Mouse (Mus musculus) neural tube, embryonic 14.5 days (tissue): Measurements from ENCODE around the gene Trim24. TPM values are rescaled to one million over a fixed set of nuclear protein-coding genes. Genes with fewer than 3 reads are reported as not detected.
A peak's percentile ranks its signal among the peaks of the same experiment; 100 is the strongest.
"Not testable (repeated sequence)": the region's sequence is repeated elsewhere in the genome, so short reads cannot be mapped to it uniquely, and the experiment has no call there.

Experiments
- ATAC-seq: fragments of 200-750 bp; cut with Nextera tagmentation; 2 replicates; pipeline ENCODE4 v1.8.0; 2017; ENCODE audit warnings: low read depth, mild to moderate bottlenecking, moderate TSS enrichment, moderate library complexity
- H3K27ac ChIP-seq: fragments of 300-500 bp; sonication (generic); 2 replicates; pipeline ENCODE4 v1.5.1; 2014; ENCODE audit warnings: low read depth, mild to moderate bottlenecking, control low read depth, low read length, moderate library complexity, mixed read lengths
- H3K27me3 ChIP-seq: fragments of 300-500 bp; sonication (generic); 2 replicates; pipeline ENCODE4 v1.6.1; 2014; ENCODE audit warnings: low read length; ENCODE audit not compliant: control insufficient read depth, insufficient read depth
- H3K36me3 ChIP-seq: fragments of 300-500 bp; sonication (generic); 2 replicates; pipeline ENCODE4 v1.6.1; 2014; ENCODE audit warnings: low read length, mixed read lengths; ENCODE audit not compliant: control insufficient read depth, insufficient read depth
- H3K4me1 ChIP-seq: fragments of 300-500 bp; sonication (generic); 2 replicates; pipeline ENCODE4 v1.6.1; 2014; ENCODE audit warnings: low read length; ENCODE audit not compliant: control insufficient read depth, insufficient read depth
- H3K4me2 ChIP-seq: fragments of 300-500 bp; sonication (generic); 2 replicates; pipeline ENCODE4 v1.6.1; 2014; ENCODE audit warnings: mild to moderate bottlenecking, low read depth, low read length, control low read depth
- H3K4me3 ChIP-seq: fragments of 300-500 bp; sonication (generic); 2 replicates; pipeline ENCODE4 v1.5.1; 2014; ENCODE audit warnings: low read depth, low read length, control low read depth, mixed read lengths
- H3K9ac ChIP-seq: fragments of 300-500 bp; sonication (generic); replicated peaks from 2 replicates; pipeline ENCODE4 v1.6.1; 2014; ENCODE audit warnings: low read depth, mild to moderate bottlenecking, control low read depth, low read length, mixed read lengths
- H3K9me3 ChIP-seq: fragments of 300-500 bp; sonication (generic); 2 replicates; pipeline ENCODE4 v1.6.1; 2016; ENCODE audit warnings: low read length; ENCODE audit not compliant: control insufficient read depth
- WGBS: fragments of 180-500 bp; shearing (Covaris S2); extraction: QIAGEN DNeasy Blood & Tissue Kit; methylation state at CpG from one replicate; pipeline ENCODE4 v1.1.7; 2014; 5-methylcytosine and 5-hydroxymethylcytosine counted together
- polyA plus RNA-seq: library from polyadenylated mRNA; unstranded; fragments of >200 nt; fragmentation: Nextera tagmentation; extraction: Ambion mirVana; gene quantifications from 2 replicates; pipeline ENCODE4 v1.2.1, GENCODE M21; 2014

Trim24 gene
- 40.1 and 41.8 TPM in 2 replicates for polyA plus RNA-seq

DNA sequence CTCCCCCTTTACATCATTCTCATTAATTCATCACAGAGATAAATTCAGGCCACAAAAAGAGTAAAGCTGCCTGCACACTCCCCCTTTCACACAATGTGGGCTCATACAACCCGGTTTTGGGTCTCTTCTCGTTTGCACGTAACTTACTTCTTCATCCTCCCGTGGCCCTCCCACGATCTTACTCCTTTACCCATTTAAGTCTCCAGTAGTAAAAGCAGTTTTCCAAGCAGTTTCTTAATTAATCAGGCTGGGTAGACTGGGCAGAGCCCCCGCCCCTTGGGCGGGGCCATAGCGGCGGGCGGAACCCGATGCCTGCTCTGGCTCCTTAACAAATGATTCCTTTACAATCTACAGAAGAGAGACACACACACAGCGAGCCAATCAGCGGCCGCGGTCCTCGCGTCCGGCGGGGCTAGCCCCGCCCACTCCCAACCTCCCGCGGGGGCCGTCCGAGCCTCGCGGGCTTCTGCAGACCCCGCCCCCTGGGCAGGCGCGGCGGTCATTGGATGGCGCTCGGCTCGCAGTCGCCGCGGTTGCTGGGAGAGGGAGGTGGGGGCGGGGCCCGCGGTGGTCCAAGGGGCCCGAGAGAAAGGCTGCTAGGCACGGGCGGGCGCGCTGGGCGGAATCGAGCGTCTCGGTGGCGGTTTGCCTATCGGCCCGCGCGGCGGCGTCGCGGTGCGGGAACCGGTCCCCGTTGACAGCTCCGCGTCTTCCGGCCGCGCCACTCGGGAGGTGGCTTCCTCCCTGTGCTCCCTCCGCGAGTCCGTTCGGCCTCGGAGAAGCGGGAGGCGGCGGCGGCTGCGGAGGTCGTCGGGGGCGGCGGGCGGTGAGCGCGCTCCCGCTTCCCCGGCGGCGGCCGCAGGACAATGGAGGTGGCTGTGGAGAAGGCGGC lies at the start of gene Trim24:
Gene Trim24 (plus strand): TSS at position 567 of the 892 bp plus-strand sequence.
- WGBS = under 1% methylated on average over 67 of the region's 89 CpGs
- Histone ChIP-seq H3K27ac (peak within 1 kb of the TSS; percentile 99), H3K9me3 (peaks cover 25% of the 10 kb centered on the region), H3K4me2 (peak within 1 kb of the TSS; percentile 43), H3K27me3 (no peaks in the 10 kb centered on the region), H3K4me1 (no peaks in the 10 kb centered on the region), H3K36me3 (no peaks in the 10 kb centered on the region), H3K4me3 (peak within 1 kb of the TSS; percentile 88), H3K9ac (peak within 1 kb of the TSS; percentile 95)
- ATAC-seq = peak; percentile 98

DNA sequence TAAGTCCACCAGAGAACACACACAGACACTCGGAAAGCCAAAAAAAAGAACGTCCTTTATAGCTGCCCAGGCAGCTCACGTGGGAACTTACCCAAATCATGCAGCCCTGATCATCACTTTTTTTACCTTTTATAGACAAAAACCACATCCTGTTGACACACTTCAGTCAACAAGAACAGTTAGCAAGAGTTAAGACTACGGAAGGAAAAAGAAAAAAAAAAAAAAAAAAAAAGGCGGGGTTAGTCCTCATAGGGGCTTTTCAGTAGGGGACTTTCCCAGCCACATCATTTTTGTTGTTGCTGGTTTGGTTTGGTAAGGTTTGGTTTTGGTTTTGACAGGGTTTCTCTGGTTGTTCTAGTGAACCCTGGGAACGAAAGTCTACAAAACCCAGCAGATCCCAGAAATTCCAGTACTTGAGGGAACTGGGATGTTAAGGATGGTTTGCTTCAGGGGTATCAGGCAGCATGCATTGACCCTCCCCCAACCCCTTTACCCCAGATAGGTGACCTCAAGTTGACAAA lies 49.0 kb upstream of the Trim24 start:
- H3K4me2 ChIP-seq = no peak overlapping the region
- no peaks in the 10 kb centered on the region for H3K4me1 ChIP-seq
- H3K36me3 ChIP-seq = no peaks in the 10 kb centered on the region
- H3K9ac ChIP-seq = no peak overlapping the region
- ATAC-seq = no peak
- no peaks in the 10 kb centered on the region for H3K9me3 ChIP-seq
- no peaks in the 10 kb centered on the region for H3K27me3 ChIP-seq
- WGBS = 91% methylated on average over 6 of the region's 6 CpGs
- no peak overlapping the region for H3K27ac ChIP-seq
- H3K4me3 ChIP-seq = no peak overlapping the region

DNA sequence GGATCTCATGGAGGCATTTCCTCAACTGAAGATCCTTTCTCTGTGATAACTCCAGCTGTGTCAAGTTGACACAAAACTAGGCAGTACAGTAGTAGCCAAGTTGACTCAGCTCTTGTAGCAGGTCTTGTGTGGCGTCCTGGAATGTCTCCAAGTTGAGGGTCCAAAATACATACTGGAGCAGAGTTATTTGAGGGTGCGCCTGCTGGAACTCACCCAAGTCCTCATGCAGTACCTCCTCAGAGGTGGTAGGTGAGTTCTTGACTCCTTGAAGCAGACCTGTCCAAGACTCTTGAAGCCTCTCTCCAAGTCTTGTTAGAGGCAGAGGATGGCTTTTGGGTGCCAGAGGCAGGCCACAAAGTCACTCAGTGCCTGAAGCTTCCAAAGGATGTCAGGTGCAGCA lies 48.2 kb upstream of the Trim24 start:
- H3K27me3 ChIP-seq = no peaks in the 10 kb centered on the region
- H3K4me3 ChIP-seq = no peak overlapping the region
- no peaks in the 10 kb centered on the region for H3K9me3 ChIP-seq
- 91% methylated on average over 2 of the region's 2 CpGs for WGBS
- H3K27ac ChIP-seq = no peak overlapping the region
- no peak overlapping the region for H3K4me2 ChIP-seq
- H3K9ac ChIP-seq = no peak overlapping the region
- no peak for ATAC-seq
- H3K36me3 ChIP-seq = no peaks in the 10 kb centered on the region
- H3K4me1 ChIP-seq = no peaks in the 10 kb centered on the region

DNA sequence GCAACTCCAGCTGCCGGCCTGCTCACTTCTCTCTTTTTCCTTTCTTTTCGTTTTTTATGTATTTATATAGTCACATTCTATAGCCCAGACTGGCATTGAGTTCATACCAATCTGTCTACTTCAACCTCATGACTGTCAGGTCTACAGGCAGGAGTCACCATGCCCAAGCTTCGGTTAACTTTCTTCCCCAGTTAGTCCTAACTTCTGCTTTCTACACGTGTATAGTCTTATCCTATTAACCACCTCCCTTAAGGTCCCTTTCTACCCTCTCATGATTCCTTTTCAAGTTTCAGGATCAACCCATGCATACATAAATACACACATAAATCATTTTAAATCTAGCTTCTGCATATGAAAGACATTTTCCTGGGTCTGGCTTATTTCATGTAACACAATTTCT lies 46.9 kb upstream of the Trim24 start:
- Histone ChIP-seq H3K4me2 (no peak overlapping the region), H3K4me3 (no peak overlapping the region), H3K36me3 (no peaks in the 10 kb centered on the region), H3K9ac (no peak overlapping the region), H3K4me1 (no peaks in the 10 kb centered on the region), H3K27ac (no peak overlapping the region), H3K27me3 (no peaks in the 10 kb centered on the region), H3K9me3 (no peaks in the 10 kb centered on the region)
- WGBS = 91% methylated on average over 4 of the region's 4 CpGs
- no peak for ATAC-seq

DNA sequence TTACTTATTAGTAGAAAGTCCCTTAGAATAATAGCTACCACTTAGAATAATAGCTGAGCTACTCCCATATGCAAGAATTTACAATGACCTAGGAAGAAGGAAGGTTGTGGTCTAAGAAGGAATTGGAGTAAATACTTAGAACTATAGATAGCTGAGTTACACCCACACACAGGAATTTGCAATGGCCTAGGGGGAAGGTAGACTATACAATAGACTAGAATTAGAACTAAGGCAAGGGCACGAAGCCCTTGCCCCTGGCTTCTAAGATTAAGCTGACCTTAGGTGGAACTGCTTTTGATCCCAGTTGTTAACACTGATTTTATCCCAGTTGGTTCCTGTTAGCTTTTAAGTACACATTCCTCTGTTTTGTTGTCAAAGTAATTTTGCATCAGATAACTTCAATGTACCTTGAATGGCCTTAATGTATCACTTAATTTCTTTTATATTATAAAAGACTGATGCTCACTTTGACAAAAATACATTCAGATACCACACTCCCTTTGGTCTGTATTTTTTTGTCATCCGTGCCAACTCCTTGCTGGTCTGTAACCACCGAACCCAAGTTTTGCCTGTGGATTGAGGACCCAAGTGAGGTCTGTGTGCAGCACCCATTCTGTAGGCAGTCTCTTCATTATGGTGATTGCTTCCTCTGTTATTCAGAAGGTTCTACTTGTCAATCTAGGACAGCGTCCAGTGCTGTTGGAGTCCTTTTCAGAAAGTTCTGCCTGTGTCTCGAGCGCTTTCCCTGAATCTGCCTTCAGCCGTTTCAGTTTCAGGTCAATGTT lies 45.1 kb upstream of the Trim24 start:
- 93% methylated on average over 7 of the region's 7 CpGs for WGBS
- ATAC-seq = not testable (repeated sequence)

DNA sequence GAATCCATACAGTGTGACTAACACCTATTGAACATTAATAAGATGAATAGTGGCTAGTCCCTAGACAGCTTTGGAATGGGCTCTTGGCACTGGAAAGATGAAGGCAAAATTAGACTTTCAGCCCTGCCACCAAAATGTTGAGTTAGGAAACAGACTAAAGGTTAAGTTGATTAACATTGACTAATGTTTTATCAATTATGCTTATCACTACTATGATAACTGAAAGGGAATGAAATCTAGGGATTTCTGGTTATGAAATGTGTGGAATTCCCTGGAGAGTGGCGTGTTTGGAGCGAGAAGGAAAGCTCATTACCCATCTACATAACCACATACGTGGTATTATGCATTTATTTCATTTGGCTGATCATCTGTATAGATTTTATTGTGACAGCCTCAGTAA lies 41.7 kb upstream of the Trim24 start:
- H3K27me3 ChIP-seq = no peaks in the 10 kb centered on the region
- no peak overlapping the region for H3K27ac ChIP-seq
- no peak overlapping the region for H3K4me3 ChIP-seq
- no peaks in the 10 kb centered on the region for H3K36me3 ChIP-seq
- H3K9me3 ChIP-seq = no peaks in the 10 kb centered on the region; the same call in 1 of the 2 replicates
- ATAC-seq = no peak
- H3K9ac ChIP-seq = no peak overlapping the region
- no peak overlapping the region for H3K4me2 ChIP-seq
- H3K4me1 ChIP-seq = no peaks in the 10 kb centered on the region
- 73% methylated on average over 3 of the region's 3 CpGs for WGBS

More for the DNA sequence above, 45.1 kb upstream of the Trim24 start:
- H3K4me3 ChIP-seq, H3K27ac ChIP-seq, H3K9me3 ChIP-seq, H3K4me1 ChIP-seq, H3K36me3 ChIP-seq, H3K9ac ChIP-seq, H3K4me2 ChIP-seq, H3K27me3 ChIP-seq: not testable (repeated sequence)

DNA sequence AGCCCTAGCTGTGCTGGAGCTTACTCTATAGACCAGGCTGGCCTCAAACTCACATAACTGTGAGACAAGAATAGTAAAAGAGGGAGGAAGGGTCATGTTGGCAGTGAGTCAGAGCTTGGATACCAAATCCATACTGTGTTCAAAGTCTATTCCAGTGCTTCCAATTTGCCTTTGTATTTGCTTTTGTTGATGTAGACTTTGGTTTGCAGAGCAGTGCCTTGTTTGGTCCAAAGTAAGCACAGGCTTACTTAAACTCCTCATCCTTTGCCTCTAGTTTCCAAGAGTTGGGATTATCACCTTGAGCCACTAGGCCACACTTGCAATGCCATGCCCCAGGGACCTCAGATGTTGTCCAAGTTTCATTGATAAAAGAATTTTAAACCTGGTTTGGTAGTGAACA lies 41.0 kb upstream of the Trim24 start:
- Histone ChIP-seq H3K27me3 (no peaks in the 10 kb centered on the region), H3K9me3 (no peaks in the 10 kb centered on the region; the same call in 1 of the 2 replicates), H3K27ac (no peak overlapping the region), H3K4me3 (no peak overlapping the region), H3K4me2 (no peak overlapping the region), H3K4me1 (no peaks in the 10 kb centered on the region), H3K9ac (no peak overlapping the region), H3K36me3 (no peaks in the 10 kb centered on the region)
- ATAC-seq = no peak

DNA sequence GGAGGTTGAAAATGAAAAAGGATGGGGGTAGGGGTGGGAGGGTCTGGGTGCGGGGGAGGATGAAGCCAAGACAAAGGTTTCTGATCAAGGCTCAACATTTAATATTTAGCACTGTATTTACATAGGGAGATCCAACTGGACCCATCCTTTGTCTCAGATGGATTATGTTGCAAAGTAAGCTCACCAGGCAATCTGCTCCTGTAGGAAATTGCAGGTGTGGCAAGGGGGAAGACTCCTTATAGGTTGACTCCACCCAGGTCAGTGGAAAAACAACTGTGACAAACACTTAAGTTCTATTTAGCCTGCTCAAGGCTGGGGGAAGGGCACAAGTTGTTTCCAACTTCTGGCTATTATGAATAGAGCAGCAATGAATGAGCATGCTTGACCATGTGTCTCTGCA lies 36.9 kb upstream of the Trim24 start:
- Histone ChIP-seq H3K9me3 (no peaks in the 10 kb centered on the region; the same call in 1 of the 2 replicates), H3K27me3 (no peaks in the 10 kb centered on the region), H3K4me2 (no peak overlapping the region), H3K9ac (no peak overlapping the region), H3K4me1 (no peaks in the 10 kb centered on the region), H3K4me3 (no peak overlapping the region), H3K27ac (no peak overlapping the region), H3K36me3 (no peaks in the 10 kb centered on the region)
- no peak for ATAC-seq
- 91% methylated on average over 1 of the region's 1 CpGs for WGBS
